8 mouse cellular contexts compared by ENCODE assay signal in the genomic region with DNA sequence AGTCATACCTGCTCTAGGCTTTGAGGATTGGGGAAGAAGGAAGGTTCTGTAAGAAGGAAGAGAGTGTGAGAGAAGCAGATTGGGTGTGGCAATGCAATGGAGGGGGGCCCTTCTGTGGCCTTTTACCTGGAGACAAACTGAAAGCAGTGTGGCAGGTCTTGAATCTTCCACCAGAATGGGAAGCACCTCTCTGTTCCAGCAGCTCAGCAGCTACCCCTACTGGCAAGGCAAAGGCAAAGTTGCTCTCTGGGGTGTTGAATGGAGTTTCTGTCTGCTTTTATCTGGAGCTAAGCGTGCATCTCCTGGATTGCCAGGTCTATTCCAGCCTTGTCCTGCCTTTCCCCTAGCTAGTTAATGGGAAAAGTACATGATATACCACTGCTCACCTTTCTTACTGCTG.
DNase-seq lines count a peak whose midpoint lies in the region; ATAC-seq and TF ChIP-seq lines count a peak whose summit lies in the region.

No protein-coding gene starts in this region.

- ATAC-seq in lung, postnatal 0 days: peak; percentile 38; the same call in 1 of the 2 replicates

- 35% methylated on average over 1 of the region's 1 CpGs for WGBS in lung, postnatal 0 days

- no peaks in the 10 kb centered on the region for H3K36me3 ChIP-seq in MEL (ENCODE audit: control insufficient read depth in 1 of 2, insufficient read depth in 2 of 2, low read length in 2 of 2)
- H3K36me3 ChIP-seq in lung, postnatal 0 days (ENCODE audit: insufficient read depth, low read length): no peaks in the 10 kb centered on the region

- H3K9me3 ChIP-seq in MEL (replicated peaks; ENCODE audit: insufficient read depth, low read length): no peaks in the 10 kb centered on the region
- no peaks in the 10 kb centered on the region for H3K9me3 ChIP-seq in lung, postnatal 0 days (ENCODE audit: low read length)

- H3K27ac ChIP-seq in MEL (ENCODE audit: control insufficient read depth, low read depth, low read length): no peak overlapping the region
- H3K27ac ChIP-seq in lung, postnatal 0 days (ENCODE audit: low read length): no peak overlapping the region

- DNase-seq in 3T3-L1 (ENCODE audit: low read depth, low spot score) (peak; percentile 82), MEL (ENCODE audit: low read depth, low spot score) (peak; percentile 3)
- DNase-seq in cerebellum, adult 9-10 months: peak; percentile 66
- DNase-seq in gastrocnemius, postnatal 4 days (ENCODE audit: low spot score in 2 of 2): peak; percentile 19 to 40
- peak; percentile 52 to 60 for DNase-seq in kidney, postnatal 25 days
- peak; percentile 64 for DNase-seq in lung, postnatal 0 days (ENCODE audit: low spot score)
- peak; percentile 32 for DNase-seq in skeletal muscle tissue, adult 2 months (ENCODE audit: low read depth, low spot score)
- no peak for DNase-seq in spleen, postnatal 36 days (ENCODE audit: low spot score in 2 of 2)

- peak; percentile 18 for TF ChIP-seq RAD21 in MEL (IDR thresholded peaks at IDR 0.05; ENCODE audit: low read depth, low read length)

- H3K27me3 ChIP-seq in MEL (ENCODE audit: control insufficient read depth in 1 of 2, insufficient read depth in 2 of 2, low read length in 2 of 2): no peaks in the 10 kb centered on the region
- no peaks in the 10 kb centered on the region for H3K27me3 ChIP-seq in lung, postnatal 0 days (replicated peaks; ENCODE audit: insufficient read depth, low read length)

- H3K79me2 ChIP-seq in MEL (ENCODE audit: control insufficient read depth, insufficient read depth, low read length, poor library complexity): no peaks in the 10 kb centered on the region

- TF ChIP-seq POLR2A in MEL (IDR thresholded peaks at IDR 0.05; ENCODE audit: control insufficient read depth in 1 of 2, insufficient read depth in 1 of 2, low read depth in 1 of 2, low read length in 2 of 2, poor library complexity in 1 of 2): no peak

- H3K4me2 ChIP-seq in lung, postnatal 0 days (replicated peaks; ENCODE audit: low read depth, low read length): no peak overlapping the region

- no peak overlapping the region for H3K9ac ChIP-seq in MEL (ENCODE audit: control insufficient read depth, low read depth, low read length, poor library complexity, severe bottlenecking)
- H3K9ac ChIP-seq in lung, postnatal 0 days (replicated peaks; ENCODE audit: low read depth): no peak overlapping the region

- no peak for TF ChIP-seq EP300 in MEL (IDR thresholded peaks at IDR 0.05; ENCODE audit: low read depth in 1 of 2, low read length in 2 of 2)
- TF ChIP-seq EP300 in lung, postnatal 0 days (IDR thresholded peaks at IDR 0.05): no peak

- H3K4me3 ChIP-seq in MEL (ENCODE audit: control insufficient read depth in 1 of 2, insufficient read depth in 1 of 2, low read depth in 2 of 2, low read length in 2 of 2): no peak overlapping the region
- H3K4me3 ChIP-seq in lung, postnatal 0 days (ENCODE audit: low read depth, low read length): no peak overlapping the region

- no peaks in the 10 kb centered on the region for H3K4me1 ChIP-seq in MEL (ENCODE audit: control insufficient read depth in 1 of 2, insufficient read depth in 2 of 2, low read length in 2 of 2)
- H3K4me1 ChIP-seq in lung, postnatal 0 days (ENCODE audit: insufficient read depth, low read depth, low read length): no peaks in the 10 kb centered on the region

- TF ChIP-seq CTCF in MEL (IDR thresholded peaks at IDR 0.05 in 2 of 3, conservative IDR thresholded peaks at IDR 0.05 in 1 of 3; ENCODE audit: control insufficient read depth in 1 of 3, insufficient read depth in 1 of 3, low read depth in 2 of 3, low read length in 3 of 3, poor library complexity in 1 of 3, severe bottlenecking in 1 of 3): peak; percentile 12 to 23 (median 22); a peak in 4 of 6 replicates
- peak; percentile 91 for TF ChIP-seq CTCF in lung, postnatal 0 days (IDR thresholded peaks at IDR 0.05)

TF ChIP-seq in MEL, 35 proteins besides CTCF, POLR2A, EP300 and RAD21:
- TF ChIP-seq ZNF384 (IDR thresholded peaks at IDR 0.05; ENCODE audit: low read depth, low read length): no peak

Comparison
In these comparisons a context has a peak if more than half of its experiments do, and no peak if none do; other contexts are left out.
1. DNase-seq: peak in 3T3-L1 (single experiment), MEL (single experiment), cerebellum, adult 9-10 months (single experiment), gastrocnemius, postnatal 4 days (2 of 2), kidney, postnatal 25 days (2 of 2), lung, postnatal 0 days (single experiment) and skeletal muscle tissue, adult 2 months (single experiment); none in spleen, postnatal 36 days (0 of 2).